Mouse (Mus musculus): Measurements from ENCODE around the gene Tspan5. TPM values are rescaled to one million over a fixed set of nuclear protein-coding genes. Genes with fewer than 3 reads are reported as not detected.

Tspan5 gene
- total and polyA plus RNA-seq, 2 experiments from 2014 or later = 7.7 to 25.4 TPM

- Histone ChIP-seq H3K4me3 (ENCODE audit: low read depth, low read length) (no peak overlapping the region), H3K9me3 (replicated peaks; ENCODE audit: control insufficient read depth, low read length) (no peaks in the 10 kb centered on the region), H3K27me3 (ENCODE audit: control insufficient read depth, insufficient read depth, low read length) (0 out of 2 replicates have a peak, but pooled peaks cover 7% of the 10 kb centered on the region), H3K27ac (ENCODE audit: low read depth) (no peak overlapping the region), H3K4me2 (ENCODE audit: low read depth, low read length) (peak overlapping the region; percentile 99; the same call in 1 of the 2 replicates), H3K4me1 (ENCODE audit: control insufficient read depth, insufficient read depth) (0 out of 2 replicates have a peak, but pooled peaks cover 6% of the 10 kb centered on the region), H3K36me3 (replicated peaks; ENCODE audit: control insufficient read depth, insufficient read depth, low read length) (no peaks in the 10 kb centered on the region), H3K9ac (replicated peaks; ENCODE audit: low read depth, low read length) (no peak overlapping the region)
- DNase-seq (ENCODE audit: low spot score) = no peak
- ATAC-seq (ENCODE audit: insufficient read depth, low read depth) = no peak
- no peak for TF ChIP-seq CTCF (IDR thresholded peaks at IDR 0.05; ENCODE audit: low read depth)
- TF ChIP-seq EP300 (IDR thresholded peaks at IDR 0.05; ENCODE audit: low read depth) = no peak
- WGBS = 63% methylated on average over 8 of the region's 8 CpGs
These were observed 2.2 kb downstream of the Tspan5 start for GRCm38 (mm10) chr3:138744030-138744774.

- 63% methylated on average over 11 of the region's 11 CpGs for WGBS
- no peak for ATAC-seq (ENCODE audit: insufficient read depth, low read depth)
- no peaks in the 10 kb centered on the region for H3K9me3 ChIP-seq (replicated peaks; ENCODE audit: control insufficient read depth, low read length)
These were observed 3.1 kb downstream of the Tspan5 start for GRCm38 (mm10) chr3:138745091-138745490.

GRCm38 (mm10) chr3:138745596-138745995, 3.6 kb downstream of the Tspan5 start:
- WGBS = 70% methylated on average over 4 of the region's 4 CpGs

More at GRCm38 (mm10) chr3:138745091-138745490, 3.1 kb downstream of the Tspan5 start:
- Histone ChIP-seq H3K4me1 (ENCODE audit: control insufficient read depth, insufficient read depth) (0 out of 2 replicates have a peak, but pooled peaks cover 6% of the 10 kb centered on the region), H3K4me2 (ENCODE audit: low read depth, low read length) (no peak overlapping the region), H3K27ac (ENCODE audit: low read depth) (no peak overlapping the region), H3K4me3 (ENCODE audit: low read depth, low read length) (no peak overlapping the region), H3K9ac (replicated peaks; ENCODE audit: low read depth, low read length) (no peak overlapping the region), H3K27me3 (ENCODE audit: control insufficient read depth, insufficient read depth, low read length) (0 out of 2 replicates have a peak, but pooled peaks cover 7% of the 10 kb centered on the region), H3K36me3 (replicated peaks; ENCODE audit: control insufficient read depth, insufficient read depth, low read length) (no peaks in the 10 kb centered on the region)
- DNase-seq (ENCODE audit: low spot score) = no peak
- TF ChIP-seq EP300 (IDR thresholded peaks at IDR 0.05; ENCODE audit: low read depth) (no peak), CTCF (IDR thresholded peaks at IDR 0.05; ENCODE audit: low read depth) (no peak)

GRCm38 (mm10) chr3:138746556-138746955, 4.6 kb downstream of the Tspan5 start:
- TF ChIP-seq CTCF (IDR thresholded peaks at IDR 0.05; ENCODE audit: low read depth) = no peak
- no peak for TF ChIP-seq EP300 (IDR thresholded peaks at IDR 0.05; ENCODE audit: low read depth)
- no peaks in the 10 kb centered on the region for H3K9me3 ChIP-seq (replicated peaks; ENCODE audit: control insufficient read depth, low read length)
- H3K9ac ChIP-seq (replicated peaks; ENCODE audit: low read depth, low read length) = no peak overlapping the region
- H3K27me3 ChIP-seq (ENCODE audit: control insufficient read depth, insufficient read depth, low read length) = no peaks in the 10 kb centered on the region
- no peak overlapping the region for H3K4me2 ChIP-seq (ENCODE audit: low read depth, low read length)
- H3K4me1 ChIP-seq (ENCODE audit: control insufficient read depth, insufficient read depth) = 0 out of 2 replicates have a peak, but pooled peaks cover 3% of the 10 kb centered on the region
- no peaks in the 10 kb centered on the region for H3K36me3 ChIP-seq (replicated peaks; ENCODE audit: control insufficient read depth, insufficient read depth, low read length)
- H3K27ac ChIP-seq (ENCODE audit: low read depth) = no peak overlapping the region
- no peak for ATAC-seq (ENCODE audit: insufficient read depth, low read depth)
- WGBS = 80% methylated on average over 8 of the region's 8 CpGs
- no peak overlapping the region for H3K4me3 ChIP-seq (ENCODE audit: low read depth, low read length)
- no peak for DNase-seq (ENCODE audit: low spot score)

More at GRCm38 (mm10) chr3:138745596-138745995, 3.6 kb downstream of the Tspan5 start:
- Histone ChIP-seq H3K9me3 (replicated peaks; ENCODE audit: control insufficient read depth, low read length) (no peaks in the 10 kb centered on the region), H3K27me3 (ENCODE audit: control insufficient read depth, insufficient read depth, low read length) (0 out of 2 replicates have a peak, but pooled peaks cover 7% of the 10 kb centered on the region), H3K4me2 (ENCODE audit: low read depth, low read length) (no peak overlapping the region), H3K4me3 (ENCODE audit: low read depth, low read length) (no peak overlapping the region), H3K27ac (ENCODE audit: low read depth) (no peak overlapping the region), H3K9ac (replicated peaks; ENCODE audit: low read depth, low read length) (no peak overlapping the region), H3K4me1 (ENCODE audit: control insufficient read depth, insufficient read depth) (0 out of 2 replicates have a peak, but pooled peaks cover 6% of the 10 kb centered on the region), H3K36me3 (replicated peaks; ENCODE audit: control insufficient read depth, insufficient read depth, low read length) (no peaks in the 10 kb centered on the region)
- ATAC-seq (ENCODE audit: insufficient read depth, low read depth) = no peak
- TF ChIP-seq EP300 (IDR thresholded peaks at IDR 0.05; ENCODE audit: low read depth) = no peak
- TF ChIP-seq CTCF (IDR thresholded peaks at IDR 0.05; ENCODE audit: low read depth) = no peak
- no peak for DNase-seq (ENCODE audit: low spot score)

GRCm38 (mm10) chr3:138747035-138747434, 5.0 kb downstream of the Tspan5 start:
- Histone ChIP-seq H3K4me1 (ENCODE audit: control insufficient read depth, insufficient read depth) (no peaks in the 10 kb centered on the region), H3K9ac (replicated peaks; ENCODE audit: low read depth, low read length) (no peak overlapping the region), H3K4me2 (ENCODE audit: low read depth, low read length) (no peak overlapping the region), H3K27ac (ENCODE audit: low read depth) (no peak overlapping the region), H3K36me3 (replicated peaks; ENCODE audit: control insufficient read depth, insufficient read depth, low read length) (no peaks in the 10 kb centered on the region), H3K9me3 (replicated peaks; ENCODE audit: control insufficient read depth, low read length) (no peaks in the 10 kb centered on the region), H3K27me3 (ENCODE audit: control insufficient read depth, insufficient read depth, low read length) (no peaks in the 10 kb centered on the region), H3K4me3 (ENCODE audit: low read depth, low read length) (no peak overlapping the region)
- 80% methylated on average over 5 of the region's 5 CpGs for WGBS
- DNase-seq (ENCODE audit: low spot score) = no peak
- no peak for ATAC-seq (ENCODE audit: insufficient read depth, low read depth)
- TF ChIP-seq EP300 (IDR thresholded peaks at IDR 0.05; ENCODE audit: low read depth) = no peak
- no peak for TF ChIP-seq CTCF (IDR thresholded peaks at IDR 0.05; ENCODE audit: low read depth)
